Mouse (Mus musculus) lung, adult 2 months (tissue): ENCODE results near the gene Tpgs1. TPM values are rescaled to one million over a fixed set of nuclear protein-coding genes. Genes with fewer than 3 reads are reported as not detected.

ENCODE experiments used
- DNase-seq: peaks from one replicate; pipeline ENCODE4 v3.0.0; 2022
- H3K4me1 ChIP-seq: fragments of 200-500 bp; 2 replicates; pipeline ENCODE4 v1.6.1; 2011; ENCODE audit warnings: low read length; ENCODE audit not compliant: control insufficient read depth, insufficient read depth
- H3K4me3 ChIP-seq: fragments of 200-500 bp; replicated peaks from 2 replicates; pipeline ENCODE3; 2011; ENCODE audit warnings: low read depth, mild to moderate bottlenecking, control low read depth, low read length; ENCODE audit errors: extremely low read depth
- CTCF ChIP-seq: fragments of 200-500 bp; IDR thresholded peaks from 2 replicates; pipeline ENCODE4 v1.5.1; 2011; ENCODE audit warnings: mild to moderate bottlenecking, low read length, control low read depth; ENCODE audit not compliant: insufficient read depth
- POLR2A ChIP-seq: fragments of 200-500 bp; IDR thresholded peaks from 2 replicates; pipeline ENCODE4 v1.6.1; 2011; ENCODE audit warnings: low read depth, mild to moderate bottlenecking, control low read depth, low read length, borderline replicate concordance; ENCODE audit errors: extremely low read depth
- WGBS: fragments of 180-500 bp; shearing (Covaris S2); methylation state at CpG from one replicate; pipeline ENCODE4 v1.1.7; 2018; 5-methylcytosine and 5-hydroxymethylcytosine counted together
- polyA plus RNA-seq: library from polyadenylated mRNA; depleted of rRNA; stranded (reverse); fragments of >200 nt; gene quantifications from 2 replicates; pipeline ENCODE4 v1.2.3, GENCODE M21; 2012

Tpgs1 gene
- polyA plus RNA-seq, 1 experiment = 70.4 TPM

GRCm38 (mm10) chr10:79638486-79639204 is 30.5 kb upstream of the Tpgs1 start:
- DNase-seq = no peak
- Histone ChIP-seq H3K4me3 (no peak overlapping the region), H3K4me1 (no peaks in the 10 kb centered on the region)
- TF ChIP-seq CTCF = no peak
- no peak for TF ChIP-seq POLR2A
- 10% methylated on average over 23 of the region's 23 CpGs for WGBS

DNA sequence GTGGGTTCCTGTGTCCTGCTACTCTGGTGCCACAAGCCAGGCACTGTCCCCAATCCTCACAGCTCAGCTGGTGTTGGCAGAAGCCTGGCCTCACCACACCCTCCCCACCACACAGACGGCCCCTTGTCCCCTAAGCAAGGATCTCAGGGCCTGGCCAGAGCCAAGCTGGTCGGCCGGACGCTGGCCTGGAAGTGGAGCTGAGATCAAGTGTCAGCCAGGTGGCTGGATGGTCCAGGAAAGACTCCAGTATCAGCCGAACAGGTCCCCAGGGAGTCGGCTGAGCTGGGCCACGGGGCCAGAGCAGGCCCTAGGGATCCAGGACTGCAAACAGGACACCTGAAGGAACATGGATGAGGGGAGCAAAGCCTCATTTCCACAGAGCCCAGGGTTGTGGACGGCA is 23.5 kb upstream of the Tpgs1 start, which contains the start of gene Odf3l2:
Gene Odf3l2 (minus strand): TSS at position 28 of the 400 bp plus-strand sequence.
- Histone ChIP-seq H3K4me3 (no peak within 1 kb of the TSS), H3K4me1 (no peaks in the 10 kb centered on the region)
- no peak for TF ChIP-seq POLR2A
- no peak for TF ChIP-seq CTCF
- DNase-seq = no peak
- WGBS = 63% methylated on average over 8 of the region's 8 CpGs

- peak; percentile 54 for DNase-seq
- no peaks in the 10 kb centered on the region for H3K4me1 ChIP-seq
- 26% methylated on average over 7 of the region's 7 CpGs for WGBS
- no peak overlapping the region for H3K4me3 ChIP-seq
- TF ChIP-seq CTCF = peak; percentile 95
- no peak for TF ChIP-seq POLR2A
Observed at GRCm38 (mm10) chr10:79649070-79649751, 20.0 kb upstream of the Tpgs1 start.

GRCm38 (mm10) chr10:79652789-79653188 is 16.4 kb upstream of the Tpgs1 start:
- H3K4me1 ChIP-seq = no peaks in the 10 kb centered on the region
- TF ChIP-seq CTCF (no peak), POLR2A (no peak)
- no peak overlapping the region for H3K4me3 ChIP-seq
- no peak for DNase-seq
- 69% methylated on average over 7 of the region's 7 CpGs for WGBS

DNA sequence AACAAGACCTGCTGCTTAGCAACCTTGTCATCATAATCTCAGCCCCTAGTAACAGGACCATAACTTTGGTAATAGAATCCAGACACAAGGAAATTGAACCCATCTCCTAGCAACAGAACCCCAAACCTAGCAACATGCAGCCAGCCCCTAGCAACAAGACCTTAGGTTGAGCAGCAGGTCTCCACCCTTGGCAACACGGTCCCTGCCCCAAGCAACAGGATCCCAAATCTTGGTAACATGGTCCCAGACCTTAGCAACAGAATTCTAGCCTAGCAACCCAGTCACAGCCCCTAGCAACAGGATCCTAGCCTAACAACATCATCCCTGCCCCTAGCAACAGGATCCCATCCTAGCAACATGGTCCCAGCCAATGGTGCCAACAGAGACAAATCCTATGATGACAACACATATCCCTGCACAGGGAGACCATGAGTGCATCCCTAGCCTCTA is 14.2 kb upstream of the Tpgs1 start:
- TF ChIP-seq CTCF = no peak
- no peak for DNase-seq
- H3K4me1 ChIP-seq = no peaks in the 10 kb centered on the region
- no peak overlapping the region for H3K4me3 ChIP-seq
- WGBS = 31% methylated on average over 1 of the region's 1 CpGs

DNA sequence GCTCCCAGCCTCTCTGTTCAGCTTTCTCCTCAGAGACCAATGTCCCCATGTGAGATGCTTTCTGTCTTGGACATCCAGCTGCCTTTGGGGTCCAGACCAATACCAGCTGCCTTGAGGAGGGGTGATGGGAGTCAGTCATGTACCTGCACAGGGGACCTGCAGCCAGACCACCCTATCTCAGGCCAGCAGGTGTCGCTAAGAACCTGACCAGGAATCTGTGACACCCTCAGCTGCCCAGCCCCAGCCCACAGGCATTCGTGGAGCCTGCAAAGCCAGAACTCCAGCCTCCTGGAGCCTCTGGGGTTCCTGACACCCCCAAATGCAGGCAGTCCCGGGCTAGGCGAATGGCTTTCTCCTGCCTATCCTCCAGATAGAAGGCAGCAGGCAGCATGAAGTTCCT is 10.3 kb upstream of the Tpgs1 start:
- DNase-seq = no peak
- TF ChIP-seq POLR2A (no peak), CTCF (no peak)
- H3K4me3 ChIP-seq = no peak overlapping the region
- no peaks in the 10 kb centered on the region for H3K4me1 ChIP-seq
- WGBS = 33% methylated on average over 4 of the region's 4 CpGs

DNA sequence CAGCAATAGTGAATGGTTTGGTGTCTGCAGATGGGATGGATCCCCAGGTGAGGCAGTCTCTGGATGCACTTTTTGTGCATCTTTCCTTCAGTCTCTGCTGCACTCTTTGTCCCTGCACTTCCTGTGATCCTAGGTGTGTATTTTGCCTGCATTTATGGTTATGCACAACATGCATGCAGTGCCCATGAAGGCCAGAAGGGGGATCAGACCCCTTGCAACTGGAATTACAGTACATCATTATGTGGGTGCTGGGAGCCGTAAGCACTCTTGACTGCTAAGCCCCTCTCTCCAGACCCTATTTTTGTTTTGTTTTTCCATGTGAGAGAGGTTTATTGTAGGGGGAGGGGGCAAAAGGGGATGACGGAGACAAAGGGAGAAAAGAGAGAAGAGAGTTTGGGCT is 8.9 kb upstream of the Tpgs1 start:
- no peak for TF ChIP-seq POLR2A
- TF ChIP-seq CTCF = no peak

GRCm38 (mm10) chr10:79661861-79662260 is 7.3 kb upstream of the Tpgs1 start:
- Histone ChIP-seq H3K4me1 (no peaks in the 10 kb centered on the region), H3K4me3 (no peak overlapping the region)
- no peak for TF ChIP-seq CTCF
- 18% methylated on average over 2 of the region's 3 CpGs for WGBS
- no peak for DNase-seq

More for the DNA sequence above, 8.9 kb upstream of the Tpgs1 start:
- no peak for DNase-seq
- no peak overlapping the region for H3K4me3 ChIP-seq
- 85% methylated on average over 2 of the region's 2 CpGs for WGBS
- no peaks in the 10 kb centered on the region for H3K4me1 ChIP-seq

DNA sequence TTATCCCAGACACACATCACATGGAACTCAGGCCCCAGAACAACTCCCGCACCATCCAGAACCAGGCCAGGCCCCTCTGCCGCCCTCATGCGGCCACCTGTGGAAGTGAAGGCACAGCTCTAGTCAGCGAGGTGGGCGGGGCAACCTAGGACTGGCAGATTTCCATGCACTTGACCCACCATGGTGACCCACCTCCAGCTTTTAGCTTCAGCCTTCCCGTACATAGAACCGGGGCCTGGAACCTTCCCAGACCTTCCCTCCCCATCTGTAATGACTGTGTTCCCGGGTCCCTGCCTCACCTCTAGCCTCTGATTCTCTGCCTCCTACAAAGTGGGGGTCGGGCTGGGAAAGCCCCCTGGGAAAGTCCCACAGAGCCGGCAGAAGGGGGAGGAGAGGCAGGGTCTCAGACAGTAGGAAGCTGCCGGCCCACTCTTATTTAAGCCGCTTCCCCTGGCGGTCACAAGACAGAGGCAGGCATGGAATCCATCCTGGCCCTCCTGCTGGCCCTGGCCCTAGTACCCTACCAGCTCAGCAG is 5.0 kb upstream of the Tpgs1 start, which contains the start of gene Madcam1:
Gene Madcam1 (plus strand): TSS at position 429 of the 535 bp plus-strand sequence.
- DNase-seq = peak; percentile 72
- WGBS = 15% methylated on average over 13 of the region's 13 CpGs

More for the DNA sequence above, 5.0 kb upstream of the Tpgs1 start, which contains the start of gene Madcam1:
- TF ChIP-seq POLR2A = no peak
- TF ChIP-seq CTCF = peak; percentile 65
- no peak within 1 kb of the TSS for H3K4me3 ChIP-seq
- no peaks in the 10 kb centered on the region for H3K4me1 ChIP-seq
